Mouse (Mus musculus): ENCODE results near the gene Eif4e.
A peak's percentile ranks its signal among the peaks of the same experiment; 100 is the strongest.

Gene Eif4e

GRCm38 (mm10) chr3:138526073-138526915, at the start of gene Eif4e:
Gene Eif4e (plus strand): TSS chr3:138526179.
- DNase-seq (ENCODE audit: low read depth, low spot score): peak; percentile 67

- no peak for DNase-seq (ENCODE audit: low read depth, low spot score)
These were observed 46.5 kb upstream of the Eif4e start for GRCm38 (mm10) chr3:138479489-138479888.

DNA sequence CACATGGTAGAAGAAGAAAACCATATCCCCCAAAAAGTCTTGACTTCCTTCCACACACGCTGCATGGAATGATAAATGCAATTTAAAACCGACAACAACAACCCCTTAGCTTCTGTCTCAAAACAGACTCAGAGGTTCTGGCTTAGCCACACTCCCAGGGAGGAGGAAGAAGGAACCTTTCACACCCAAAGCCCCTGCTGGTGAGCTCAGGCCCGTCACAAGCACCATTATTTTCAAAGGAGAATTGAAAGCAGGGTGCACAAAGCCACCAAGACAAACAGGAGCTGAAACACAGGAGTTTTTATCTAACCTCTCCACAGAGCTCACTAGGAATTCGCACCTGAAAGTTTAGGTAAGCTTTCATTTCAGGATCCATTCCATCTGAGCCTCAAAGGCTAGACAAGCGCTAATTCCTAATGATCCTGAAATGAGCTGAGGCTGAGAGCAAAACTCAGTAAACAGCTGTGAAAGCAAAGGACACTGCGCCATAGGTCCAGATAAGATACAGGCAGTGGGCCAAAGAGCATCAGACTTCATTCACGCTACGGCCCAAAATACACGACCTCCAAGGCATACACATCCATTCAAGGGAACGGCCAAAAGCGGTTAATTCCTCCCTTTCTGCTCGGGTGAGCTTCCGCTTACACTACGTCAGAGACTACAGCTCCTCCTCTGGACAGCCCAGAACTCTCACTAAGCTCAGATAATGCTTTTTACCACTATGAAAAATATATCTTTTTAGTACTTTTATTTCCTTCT, 44.3 kb upstream of the Eif4e start:
- DNase-seq (ENCODE audit: low read depth, low spot score): no peak

DNA sequence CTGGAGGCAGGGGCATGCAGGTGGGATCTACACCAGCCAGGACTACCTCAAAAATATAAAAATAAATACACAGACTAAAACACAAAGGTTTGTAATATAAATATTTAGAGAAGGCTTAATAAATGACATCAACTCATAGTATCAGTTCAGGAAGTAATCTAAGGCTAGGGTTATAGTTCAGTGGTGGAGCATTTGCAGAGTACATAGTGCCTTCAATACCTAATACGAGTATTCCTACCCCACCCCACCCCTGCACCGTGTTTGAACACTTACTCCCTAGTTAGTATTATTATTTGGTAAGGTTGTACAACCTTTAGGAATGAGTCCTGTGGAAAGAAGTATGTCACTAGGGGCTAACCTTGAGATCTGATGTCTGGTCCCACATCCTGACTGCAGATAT, 42.7 kb upstream of the Eif4e start:
- DNase-seq (ENCODE audit: low read depth, low spot score): no peak

- no peak for DNase-seq (ENCODE audit: low read depth, low spot score)
These were observed 37.2 kb upstream of the Eif4e start for GRCm38 (mm10) chr3:138488584-138489326.

DNA sequence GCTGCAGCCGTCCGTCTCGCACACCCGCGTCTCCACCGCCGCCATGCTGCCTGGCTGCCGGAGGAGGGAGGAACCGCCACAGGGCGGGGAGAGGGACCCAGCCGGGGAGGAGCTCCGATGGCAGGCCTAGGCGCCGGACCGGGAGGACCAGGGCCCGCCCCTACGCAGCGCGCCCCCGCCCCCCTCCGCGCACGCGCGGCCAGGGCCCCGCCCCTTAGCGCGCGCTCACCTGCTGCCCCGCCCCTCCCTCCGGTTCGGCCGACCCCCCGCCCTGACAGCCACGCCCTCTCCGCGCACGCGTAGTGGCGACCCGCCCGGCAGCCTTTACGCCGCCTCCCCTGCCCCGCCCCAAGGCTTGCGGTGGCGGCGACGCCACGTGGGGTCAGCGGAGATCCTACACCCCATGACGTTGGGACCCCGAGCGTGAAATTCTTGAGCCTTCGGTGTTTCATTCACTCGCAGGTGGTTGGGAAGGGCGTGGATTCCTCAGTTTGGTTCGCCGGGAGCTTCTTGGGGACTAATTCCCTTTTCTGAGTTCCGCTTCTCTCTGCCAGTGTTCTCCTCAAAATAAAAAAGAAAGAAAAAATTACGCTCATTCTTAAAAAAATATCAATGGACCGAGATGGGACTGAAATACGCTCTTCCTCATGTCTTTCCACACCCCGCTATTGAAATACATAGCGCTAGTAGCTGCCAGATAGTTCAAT, 36.5 kb upstream of the Eif4e start, which contains the start of gene Metap1:
TSS of gene Metap1 (minus strand) at position 189 of the 707 bp plus-strand sequence.
- peak; percentile 95 for DNase-seq (ENCODE audit: low read depth, low spot score)

GRCm38 (mm10) chr3:138490034-138490337, 36.0 kb upstream of the Eif4e start:
- DNase-seq (ENCODE audit: low read depth, low spot score): no peak

- no peak for DNase-seq (ENCODE audit: low read depth, low spot score)
These were observed 32.3 kb upstream of the Eif4e start for GRCm38 (mm10) chr3:138493668-138494067.

DNA sequence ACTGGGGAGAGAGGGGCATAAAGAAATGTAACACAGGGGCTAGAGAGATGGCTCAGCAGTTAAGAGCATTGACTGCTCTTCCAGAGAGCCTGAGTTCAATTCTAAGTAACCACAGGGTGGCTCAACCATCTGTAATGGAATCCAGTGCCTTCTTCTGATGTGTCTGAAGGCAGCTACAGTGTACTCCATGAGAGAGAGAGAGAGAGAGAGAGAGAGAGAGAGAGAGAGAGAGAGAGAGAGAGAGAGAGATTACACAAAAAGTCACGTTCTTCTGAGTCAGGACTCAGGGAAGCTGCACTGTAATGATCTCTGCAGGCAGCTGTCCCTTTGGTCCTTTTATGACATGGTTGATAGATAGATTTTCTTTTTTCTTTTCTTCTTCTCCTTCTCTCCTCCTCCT, 31.4 kb upstream of the Eif4e start:
- no peak for DNase-seq (ENCODE audit: low read depth, low spot score)

- no peak for DNase-seq (ENCODE audit: low read depth, low spot score)
These were observed 30.5 kb upstream of the Eif4e start for GRCm38 (mm10) chr3:138495166-138496145.

GRCm38 (mm10) chr3:138498731-138499130, 27.2 kb upstream of the Eif4e start:
- DNase-seq (ENCODE audit: low read depth, low spot score): no peak

DNA sequence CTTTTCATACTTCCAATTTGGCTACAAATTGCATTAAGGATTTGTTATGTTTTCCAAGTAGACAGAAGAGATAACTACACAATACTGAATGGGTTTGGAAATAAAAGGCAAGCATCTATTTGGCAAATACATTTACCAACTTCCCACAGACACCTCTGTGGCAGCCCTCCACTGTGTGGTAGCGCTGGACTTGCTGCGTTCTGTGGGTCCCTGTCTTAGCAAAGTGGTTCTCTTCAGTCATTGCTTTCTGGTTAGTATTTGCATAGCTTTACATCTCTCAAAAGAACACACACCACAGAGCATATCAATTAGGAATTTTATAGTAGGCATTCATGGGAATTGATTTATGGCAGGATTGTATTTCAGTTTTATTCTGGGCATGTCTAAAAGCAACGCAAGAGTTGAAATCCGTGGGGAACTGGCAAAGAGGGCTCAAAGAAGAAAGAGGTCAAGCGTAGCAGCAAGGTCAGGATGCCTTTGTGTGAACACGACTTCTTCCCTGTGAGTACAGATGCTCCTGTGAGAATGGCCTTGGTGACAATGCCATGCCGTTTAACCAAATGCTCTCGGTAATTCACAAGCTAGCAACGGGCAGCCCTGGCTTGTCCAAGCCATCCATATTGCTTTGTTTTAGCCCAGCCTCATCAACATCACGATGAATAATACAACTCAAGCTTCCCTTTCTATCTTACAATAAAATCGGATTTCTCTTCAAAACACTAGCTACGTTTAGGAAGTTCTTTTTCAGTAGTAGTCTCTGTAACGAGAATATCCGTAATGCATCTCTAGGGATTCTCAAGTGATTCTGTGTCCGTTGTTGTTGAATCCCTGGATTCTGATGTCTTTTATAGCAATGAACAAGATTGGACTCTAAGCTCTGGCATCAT, 25.9 kb upstream of the Eif4e start:
- DNase-seq (ENCODE audit: low read depth, low spot score): peak; percentile 40

DNA sequence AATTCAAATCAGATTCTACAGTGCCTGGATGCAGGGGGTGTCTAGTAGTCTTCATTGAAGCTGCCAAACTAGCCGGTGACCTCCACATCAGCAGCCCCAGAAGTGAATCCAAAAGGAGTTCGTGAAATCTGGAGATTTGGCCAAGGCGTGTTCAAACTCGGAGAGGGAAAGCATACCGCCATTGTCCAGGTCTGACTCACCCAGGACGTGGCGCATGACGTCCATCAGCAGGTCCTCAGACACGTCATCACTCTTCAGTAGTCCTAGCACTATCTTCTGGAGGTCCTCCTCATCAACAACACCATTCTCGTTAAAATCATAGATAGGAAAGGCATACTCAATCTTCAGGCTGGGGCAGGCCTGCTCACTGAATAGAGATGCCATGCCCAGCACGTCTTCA, 22.2 kb upstream of the Eif4e start:
- DNase-seq (ENCODE audit: low read depth, low spot score): no peak

GRCm38 (mm10) chr3:138506749-138507148, 19.2 kb upstream of the Eif4e start:
- peak; percentile 59 for DNase-seq (ENCODE audit: low read depth, low spot score)

DNA sequence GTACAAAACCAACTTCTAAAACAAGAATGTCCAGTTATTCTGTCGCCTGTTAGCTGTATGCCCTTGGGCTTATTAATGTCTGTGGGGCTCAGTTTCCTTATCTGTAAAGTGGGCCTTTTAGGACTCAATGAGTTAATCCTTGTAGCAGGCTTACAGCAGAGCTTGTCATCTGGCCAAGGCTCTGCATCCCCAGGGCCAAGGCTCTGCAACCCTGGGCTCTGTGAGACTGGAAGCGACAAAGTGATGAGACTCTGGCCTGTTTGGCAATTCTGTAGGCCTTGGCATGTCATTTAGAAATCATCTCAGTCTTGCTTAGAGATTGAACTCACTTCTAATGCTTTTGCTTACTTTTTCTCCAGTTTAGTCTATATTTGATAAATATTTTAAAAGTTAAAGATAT, 16.4 kb upstream of the Eif4e start:
- DNase-seq (ENCODE audit: low read depth, low spot score): no peak

- DNase-seq (ENCODE audit: low read depth, low spot score): no peak
These were observed 15.5 kb upstream of the Eif4e start for GRCm38 (mm10) chr3:138510471-138510870.

DNA sequence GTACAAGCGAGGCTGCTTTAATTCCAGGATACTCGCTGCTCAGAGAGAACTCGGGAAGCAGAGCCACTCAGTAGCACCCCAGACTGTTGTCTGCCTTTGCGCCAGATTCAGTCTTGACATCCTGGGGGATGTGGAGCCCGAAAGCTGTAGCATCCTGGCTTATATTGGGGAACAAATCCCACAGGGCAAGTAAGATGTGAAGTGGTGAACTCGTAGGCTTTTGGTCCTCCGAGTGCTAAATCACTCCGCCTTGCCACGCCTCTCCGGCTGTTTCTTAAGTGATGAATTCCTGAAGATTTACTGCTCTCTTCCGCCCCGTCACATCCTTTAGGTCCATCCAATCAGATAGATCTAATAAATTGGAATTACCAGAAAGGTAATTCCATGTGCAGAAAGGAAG, 12.7 kb upstream of the Eif4e start:
- DNase-seq (ENCODE audit: low read depth, low spot score): no peak

- DNase-seq (ENCODE audit: low read depth, low spot score): no peak
These were observed 11.2 kb upstream of the Eif4e start for GRCm38 (mm10) chr3:138514749-138515148.

DNA sequence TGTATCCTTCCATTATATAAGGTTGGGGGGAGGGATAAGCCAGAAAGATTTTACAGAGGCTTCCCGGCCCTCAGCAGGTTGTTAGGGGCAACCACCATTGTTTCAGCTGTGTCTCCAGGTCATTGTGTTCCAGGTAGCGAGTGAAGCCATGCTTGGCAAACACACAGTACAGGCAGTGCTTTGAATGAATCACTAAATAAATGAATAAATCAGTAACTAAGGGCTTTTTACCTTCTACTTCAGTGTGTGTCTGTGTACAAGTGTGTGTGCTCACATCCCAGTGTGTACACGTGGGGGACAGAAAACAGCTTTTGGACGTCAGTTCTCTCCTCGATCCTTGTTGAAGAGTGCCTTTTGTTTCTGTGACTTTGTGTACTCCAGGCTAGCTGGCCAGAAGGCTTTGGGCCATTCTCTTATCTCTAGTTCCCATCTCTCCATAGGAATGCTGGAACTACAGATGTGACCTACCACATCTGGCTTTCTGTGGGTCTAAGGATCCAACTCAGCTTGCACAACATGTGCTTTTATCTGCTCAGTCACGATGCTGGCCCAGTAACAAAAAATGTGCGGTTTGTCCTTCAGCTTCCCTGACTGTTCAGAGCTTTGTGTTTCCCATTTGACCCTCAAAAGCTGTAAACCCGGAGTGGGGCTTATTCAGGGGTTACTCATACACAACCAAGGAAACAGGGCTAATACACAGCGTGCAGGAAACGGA, 10.2 kb upstream of the Eif4e start:
- no peak for DNase-seq (ENCODE audit: low read depth, low spot score)
